Mouse (Mus musculus): ENCODE data around the gene Ntn4. TPM values are rescaled to one million over a fixed set of nuclear protein-coding genes. Genes with fewer than 3 reads are reported as not detected.

Gene Ntn4
- total and polyA plus RNA-seq, 3 experiments = not detected

DNA sequence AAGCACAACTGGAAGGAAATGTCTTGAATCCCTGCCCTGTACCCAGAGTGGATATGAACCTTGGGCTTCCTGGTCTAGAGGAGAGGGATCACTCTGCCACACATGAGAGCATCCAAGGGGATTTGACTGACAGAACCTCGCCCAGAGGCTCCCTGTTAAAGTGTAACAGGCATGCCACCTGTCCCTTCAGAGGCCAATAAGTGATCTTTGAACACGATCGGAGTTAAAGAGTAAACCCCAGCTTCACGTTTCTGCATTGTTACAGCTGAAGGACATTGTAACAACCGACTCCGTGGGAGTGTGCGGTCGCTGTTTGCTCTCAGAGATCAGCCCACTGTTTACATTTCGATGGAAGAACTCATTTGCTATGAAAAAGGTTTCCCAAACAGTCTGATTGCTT lies 16.8 kb upstream of the Ntn4 start:
- Histone ChIP-seq H3K9me3 (replicated peaks; ENCODE audit: low read length) (no peaks in the 10 kb centered on the region), H3K4me3 (replicated peaks in 1 of 3; ENCODE audit: low read depth in 2 of 3, low read length in 2 of 3, poor library complexity in 1 of 3) (no peak overlapping the region), H3K27ac (ENCODE audit: insufficient read depth, low read depth) (no peak overlapping the region), H3K27me3 (replicated peaks) (no peaks in the 10 kb centered on the region), H3K36me3 (replicated peaks in 1 of 2; ENCODE audit: control insufficient read depth in 1 of 2, insufficient read depth in 1 of 2, low read length in 1 of 2) (no peaks in the 10 kb centered on the region), H3K79me2 (replicated peaks; ENCODE audit: control insufficient read depth, extremely low read depth, insufficient read depth, poor library complexity, severe bottlenecking) (no peaks in the 10 kb centered on the region), H3K4me2 (ENCODE audit: insufficient read depth, low read depth, poor library complexity, severe bottlenecking) (no peak overlapping the region), H3K9ac (ENCODE audit: insufficient read depth, low read depth) (no peak overlapping the region), H3K4me1 (ENCODE audit: control insufficient read depth in 1 of 2, insufficient read depth in 2 of 2) (peaks cover 3% of the 10 kb centered on the region in 2 experiments; a peak in 1 of 4 replicates)
- dilution Hi-C loops (cut with MboI; ENCODE audit: extremely low pct_ligation_motif_present, extremely low pct_unique_long_range_greater_than_20kb, low sequenced_read_pairs) (no loop called here), in situ Hi-C loops (cut with MboI; ENCODE audit: low pct_ligation_motif_present, low pct_unique_long_range_greater_than_20kb, low sequenced_read_pairs) (no loop called here)
- TF ChIP-seq POLR2AphosphoS2 (IDR thresholded peaks at IDR 0.05; ENCODE audit: low read depth, low read length) (no peak), ZNF384 (IDR thresholded peaks at IDR 0.05; ENCODE audit: low read depth, low read length) (no peak), ELF1 (IDR thresholded peaks at IDR 0.05; ENCODE audit: low read depth, low read length) (no peak), SIN3A (IDR thresholded peaks at IDR 0.05; ENCODE audit: low read length) (no peak), JUND (conservative IDR thresholded peaks at IDR 0.05; ENCODE audit: low read depth, low read length) (no peak), KAT2A (IDR thresholded peaks at IDR 0.05; ENCODE audit: insufficient replicate concordance, low read length) (no peak), ZKSCAN1 (IDR thresholded peaks at IDR 0.05; ENCODE audit: borderline replicate concordance, low read depth, low read length) (no peak), MEF2A (IDR thresholded peaks at IDR 0.05; ENCODE audit: borderline replicate concordance, low read depth, low read length) (no peak), UBTF (IDR thresholded peaks at IDR 0.05; ENCODE audit: low read depth, low read length) (no peak), E2F4 (IDR thresholded peaks at IDR 0.05; ENCODE audit: insufficient replicate concordance, low read depth, low read length) (no peak), TCF12 (IDR thresholded peaks at IDR 0.05; ENCODE audit: low read depth, low read length) (no peak)
- no peak for DNase-seq (ENCODE audit: extremely low read depth)

DNA sequence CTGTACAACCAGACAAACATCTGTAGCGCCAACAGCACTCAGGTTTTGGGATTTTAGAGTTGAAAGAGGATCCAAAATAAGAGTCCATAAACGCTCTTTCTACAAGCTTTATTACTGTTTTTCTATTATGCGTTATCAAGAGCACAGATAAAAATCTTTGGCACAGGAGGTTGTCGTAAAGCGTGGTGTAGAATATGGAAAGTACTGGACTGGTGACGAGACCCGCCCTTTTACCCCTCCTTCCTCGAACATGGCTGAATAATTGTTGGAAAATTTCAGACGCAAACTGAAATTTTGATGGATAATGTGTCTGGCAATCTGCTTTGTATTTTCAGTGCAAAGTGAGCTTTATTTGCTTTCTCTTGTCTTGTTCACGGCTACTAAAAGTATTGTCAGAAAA lies 16.3 kb upstream of the Ntn4 start:
- Histone ChIP-seq H3K4me3 (replicated peaks in 1 of 3; ENCODE audit: low read depth in 2 of 3, low read length in 2 of 3, poor library complexity in 1 of 3) (no peak overlapping the region), H3K36me3 (replicated peaks in 1 of 2; ENCODE audit: control insufficient read depth in 1 of 2, insufficient read depth in 1 of 2, low read length in 1 of 2) (no peaks in the 10 kb centered on the region), H3K4me2 (ENCODE audit: insufficient read depth, low read depth, poor library complexity, severe bottlenecking) (peak overlapping the region; percentile 31; the same call in 1 of the 2 replicates), H3K4me1 (ENCODE audit: control insufficient read depth in 1 of 2, insufficient read depth in 2 of 2) (peaks cover 3% of the 10 kb centered on the region in 2 experiments; a peak in 1 of 4 replicates), H3K9ac (ENCODE audit: insufficient read depth, low read depth) (no peak overlapping the region), H3K27ac (ENCODE audit: insufficient read depth, low read depth) (no peak overlapping the region), H3K79me2 (replicated peaks; ENCODE audit: control insufficient read depth, extremely low read depth, insufficient read depth, poor library complexity, severe bottlenecking) (no peaks in the 10 kb centered on the region), H3K27me3 (replicated peaks) (no peaks in the 10 kb centered on the region), H3K9me3 (replicated peaks; ENCODE audit: low read length) (no peaks in the 10 kb centered on the region)
- in situ Hi-C loops (cut with MboI; ENCODE audit: low pct_ligation_motif_present, low pct_unique_long_range_greater_than_20kb, low sequenced_read_pairs) (no loop called here), dilution Hi-C loops (cut with MboI; ENCODE audit: extremely low pct_ligation_motif_present, extremely low pct_unique_long_range_greater_than_20kb, low sequenced_read_pairs) (no loop called here)
- TF ChIP-seq USF1 (IDR thresholded peaks at IDR 0.05; ENCODE audit: low read depth, low read length) (no peak), POLR2A (IDR thresholded peaks at IDR 0.05; ENCODE audit: low read depth, low read length) (no peak), JUN (IDR thresholded peaks at IDR 0.05; ENCODE audit: insufficient read depth, low read depth, low read length) (no peak), TCF12 (IDR thresholded peaks at IDR 0.05; ENCODE audit: low read depth, low read length) (no peak), NRF1 (IDR thresholded peaks at IDR 0.05; ENCODE audit: low read depth, low read length) (no peak), ZMIZ1 (IDR thresholded peaks at IDR 0.05; ENCODE audit: low read depth, low read length) (no peak), ZKSCAN1 (IDR thresholded peaks at IDR 0.05; ENCODE audit: borderline replicate concordance, low read depth, low read length) (no peak), MEF2A (IDR thresholded peaks at IDR 0.05; ENCODE audit: borderline replicate concordance, low read depth, low read length) (no peak), RCOR1 (conservative IDR thresholded peaks at IDR 0.05; ENCODE audit: low read depth, low read length) (no peak)
- no peak for DNase-seq (ENCODE audit: extremely low read depth)

Measured in CH12.LX (cell line).